Mouse (Mus musculus): ENCODE results near the gene 5730596B20Rik. TPM values are rescaled to one million over a fixed set of nuclear protein-coding genes. Genes with fewer than 3 reads are reported as not detected.
A peak's percentile ranks its signal among the peaks of the same experiment; 100 is the strongest.

5730596B20Rik gene
- not detected for polyA plus RNA-seq (2017; shearing (Covaris generic))

DNA sequence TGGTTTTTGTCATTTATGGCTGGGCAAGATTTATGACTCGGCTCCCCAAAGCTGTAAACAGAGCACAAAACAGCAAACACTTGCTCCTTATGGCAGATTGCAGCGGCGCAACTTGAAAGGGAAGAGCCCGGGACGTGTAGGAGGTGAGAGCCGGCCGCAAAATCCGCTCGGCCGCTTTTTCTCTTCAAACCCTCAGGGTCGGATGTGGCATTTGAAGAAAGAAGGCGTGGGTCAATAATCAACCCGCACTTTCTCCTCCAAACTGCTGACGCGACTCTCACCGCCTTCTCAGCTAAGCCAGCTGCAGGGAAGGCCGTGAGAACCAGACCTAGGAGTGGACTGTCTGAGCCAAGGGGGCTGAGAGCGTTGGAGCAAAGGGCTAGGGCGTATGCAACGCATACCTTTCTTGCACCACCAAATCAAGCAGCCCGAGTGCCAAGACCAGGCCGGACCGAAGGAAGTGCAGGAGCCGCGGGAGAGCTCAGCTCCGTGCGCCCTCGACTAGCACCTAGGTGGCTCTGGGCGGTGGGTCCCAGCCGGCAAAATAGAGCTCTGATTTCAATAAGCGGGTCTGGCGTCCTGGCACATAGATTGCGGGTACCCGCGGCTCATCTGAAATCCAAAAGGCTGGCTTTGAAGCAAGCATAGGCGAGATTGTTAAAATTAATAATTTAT, at the start of gene 5730596B20Rik:
5730596B20Rik (plus strand) TSS at position 438 of the 675 bp plus-strand sequence.
- ATAC-seq, result no peak

DNA sequence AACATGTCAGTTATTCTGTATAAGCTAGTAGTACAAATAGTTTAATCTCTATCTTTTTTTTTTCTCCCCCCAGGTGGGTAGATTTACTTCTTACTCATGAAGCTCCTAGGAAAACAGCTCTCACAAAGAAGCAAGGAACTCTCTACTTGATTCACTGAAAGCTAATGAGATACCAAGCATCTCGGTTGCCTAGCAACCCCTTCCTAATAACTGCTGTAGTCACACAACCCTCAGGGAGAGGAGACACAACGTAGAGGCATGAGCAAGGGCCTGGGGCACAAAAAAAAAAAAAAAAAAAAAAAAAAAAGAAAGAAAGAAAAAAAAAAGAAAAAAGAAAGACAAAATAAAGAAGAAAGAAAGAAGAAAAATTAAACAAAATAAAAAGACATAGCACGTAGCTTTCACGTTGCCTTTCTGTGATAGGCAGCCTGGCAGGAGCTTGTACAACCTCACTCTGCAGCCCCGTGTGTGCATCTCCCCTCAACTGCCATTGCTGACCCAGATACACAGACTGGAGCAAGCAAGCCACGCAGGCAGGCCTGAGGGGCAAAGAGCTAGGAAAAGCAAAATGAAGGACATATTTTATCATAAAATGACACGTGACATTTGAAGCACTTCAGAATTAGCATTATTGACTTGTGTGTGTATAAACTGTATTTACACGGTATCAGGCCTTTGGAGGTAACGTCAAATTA, 39.3 kb upstream of the 5730596B20Rik start:
- no peak for ATAC-seq

DNA sequence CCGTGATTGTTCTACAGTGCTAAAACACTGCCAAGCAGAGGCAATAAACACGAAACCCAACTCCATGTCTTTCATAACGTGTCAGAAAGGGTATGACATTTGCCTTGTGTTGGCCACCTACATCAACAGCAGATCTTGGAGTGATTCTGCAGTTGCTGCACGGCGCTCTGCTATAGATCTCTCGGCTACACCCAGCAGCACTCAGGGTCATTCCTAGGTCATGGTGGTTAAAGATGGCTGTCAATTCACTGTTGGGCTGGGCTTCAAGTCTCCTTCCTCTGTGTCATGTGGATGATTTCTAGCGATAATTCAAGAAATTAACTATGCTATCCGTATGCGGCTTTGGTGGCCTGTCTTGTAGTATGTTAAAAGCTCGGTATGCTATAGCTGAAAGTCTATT, 38.7 kb upstream of the 5730596B20Rik start:
- no peak for ATAC-seq

GRCm38 (mm10) chr6:52139115-52139514, 38.2 kb upstream of the 5730596B20Rik start:
- ATAC-seq, result no peak

- ATAC-seq, result no peak
These were observed 26.8 kb upstream of the 5730596B20Rik start for GRCm38 (mm10) chr6:52150401-52150966.

GRCm38 (mm10) chr6:52151571-52151970, 25.7 kb upstream of the 5730596B20Rik start:
- no peak for ATAC-seq

DNA sequence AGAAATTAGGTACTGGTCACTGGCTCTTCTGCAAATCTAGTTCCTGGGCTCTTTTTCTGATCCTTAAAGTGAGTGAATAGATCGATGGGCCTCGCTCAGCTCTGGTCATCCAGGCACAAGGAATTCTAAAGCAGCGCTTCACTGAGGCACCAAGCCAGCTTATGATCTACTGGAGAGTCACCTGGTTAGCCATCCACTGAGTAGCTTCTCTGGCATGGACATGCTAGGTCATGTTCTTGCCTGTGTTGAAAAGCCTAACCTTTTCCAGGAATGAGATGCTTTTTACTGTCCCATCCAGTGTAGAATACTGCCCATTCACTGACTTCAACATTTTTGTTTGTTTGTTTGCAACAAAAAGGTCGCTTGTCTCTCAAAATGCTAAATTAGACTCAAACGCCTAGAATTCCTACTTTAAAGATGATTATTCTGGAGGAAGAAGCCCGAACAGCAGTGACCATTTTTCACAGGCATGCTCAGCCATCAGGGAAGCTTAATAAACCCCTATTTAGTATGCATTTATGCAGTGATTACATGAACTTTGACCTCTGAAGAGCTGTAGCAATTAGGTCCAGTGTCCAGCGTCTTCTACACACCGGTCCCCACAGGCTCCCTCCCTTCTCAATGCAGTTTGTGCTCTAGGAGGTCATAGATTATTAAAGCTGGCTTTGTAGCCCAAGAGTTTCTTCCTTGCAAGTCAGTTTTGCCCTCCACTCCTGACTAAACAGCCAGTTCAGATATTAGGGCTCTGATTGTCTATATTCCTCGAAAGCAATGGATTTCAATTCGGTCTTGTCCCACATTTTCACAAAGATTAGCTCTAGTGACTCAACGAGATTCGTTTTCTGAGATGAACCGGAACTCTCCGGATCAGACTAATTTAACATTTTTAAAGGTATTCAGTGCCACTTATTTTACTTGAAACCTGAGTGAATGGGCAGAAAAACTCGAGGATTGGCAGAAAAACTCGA, 24.8 kb upstream of the 5730596B20Rik start:
- ATAC-seq, result no peak

DNA sequence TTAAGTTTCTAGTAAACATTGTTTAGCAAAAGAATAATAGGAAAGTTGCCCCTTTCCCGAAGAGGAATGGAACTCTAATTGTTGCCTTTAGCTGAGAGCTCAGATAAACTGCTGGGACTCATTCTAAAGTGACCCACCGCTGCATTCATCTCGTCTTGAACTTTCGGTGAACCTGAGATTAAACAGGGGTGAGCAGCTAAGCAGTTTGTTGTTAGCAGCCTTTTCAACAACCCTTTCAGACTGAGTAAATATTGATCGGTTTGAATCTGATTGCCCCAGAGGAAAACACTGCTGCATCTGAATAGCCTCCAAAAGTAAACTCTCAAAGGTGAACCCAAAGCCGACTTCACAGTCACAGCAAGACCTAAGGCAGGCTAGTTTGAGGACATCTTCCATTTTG, 24.0 kb upstream of the 5730596B20Rik start:
- ATAC-seq, result no peak

DNA sequence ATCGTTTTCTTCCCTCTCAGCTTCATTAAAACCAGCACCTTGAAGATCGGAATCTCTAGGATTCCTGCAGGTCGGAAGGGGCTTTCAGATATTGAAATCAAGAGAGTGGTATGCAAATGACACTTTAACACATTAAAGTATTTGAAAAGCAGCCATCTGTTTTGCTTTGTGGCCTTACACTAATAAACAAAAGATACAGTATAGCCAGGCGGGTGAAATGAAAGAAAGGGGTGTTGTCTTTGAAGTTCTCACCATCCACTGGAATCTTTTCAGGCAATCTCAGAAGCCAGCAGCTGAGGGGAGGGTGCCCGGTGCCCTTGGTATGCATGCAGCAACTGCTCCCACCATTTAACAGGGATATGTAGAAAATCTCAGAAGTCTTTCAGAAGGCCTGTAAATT, 23.3 kb upstream of the 5730596B20Rik start:
- no peak for ATAC-seq

GRCm38 (mm10) chr6:52155471-52155870, 21.8 kb upstream of the 5730596B20Rik start:
- ATAC-seq, result no peak

GRCm38 (mm10) chr6:52156551-52157200, 20.6 kb upstream of the 5730596B20Rik start:
- ATAC-seq, result no peak

GRCm38 (mm10) chr6:52157466-52158275, 19.6 kb upstream of the 5730596B20Rik start:
- ATAC-seq, result no peak

DNA sequence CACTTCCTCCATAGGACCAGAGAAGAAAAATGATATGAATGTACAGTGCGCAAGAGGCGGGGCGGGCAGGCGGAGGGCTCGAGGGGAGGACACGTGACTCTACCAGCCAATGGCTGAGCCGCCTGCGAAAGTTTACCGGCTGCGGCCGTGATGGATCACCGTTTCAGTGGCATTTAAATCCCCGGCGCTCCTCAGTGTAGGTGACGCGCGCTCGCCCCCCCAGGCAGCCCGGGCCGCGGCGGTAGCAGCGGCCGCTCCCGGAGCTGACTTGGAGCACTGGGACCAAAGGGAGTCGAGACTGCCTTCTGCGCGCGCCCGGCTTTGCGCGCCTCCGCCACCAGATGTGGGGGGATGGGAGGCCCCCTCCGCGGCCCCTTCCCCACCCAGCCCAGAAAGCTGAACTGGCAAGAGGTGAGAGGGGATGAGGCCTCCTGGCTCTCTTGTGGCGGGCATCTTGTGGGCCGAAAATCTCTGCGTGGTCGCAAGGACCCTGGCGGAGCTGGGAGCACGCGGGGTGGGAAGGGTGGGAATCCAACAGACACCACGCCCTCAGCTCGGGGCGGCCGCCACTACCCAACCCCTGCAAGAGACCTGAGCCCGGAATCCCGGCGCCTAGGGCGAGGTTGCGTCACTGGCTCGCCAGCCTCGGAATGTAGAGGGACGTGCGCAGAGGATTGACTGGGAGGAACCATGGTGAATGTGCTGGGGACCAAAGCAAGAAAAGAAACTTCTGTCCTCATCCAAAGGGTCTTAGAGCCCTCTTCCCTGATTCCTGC, 18.8 kb upstream of the 5730596B20Rik start, which contains the start of gene Hoxa1:
Hoxa1 (minus strand) TSS at position 42 of the 776 bp plus-strand sequence.
- ATAC-seq, result peak; percentile 76

DNA sequence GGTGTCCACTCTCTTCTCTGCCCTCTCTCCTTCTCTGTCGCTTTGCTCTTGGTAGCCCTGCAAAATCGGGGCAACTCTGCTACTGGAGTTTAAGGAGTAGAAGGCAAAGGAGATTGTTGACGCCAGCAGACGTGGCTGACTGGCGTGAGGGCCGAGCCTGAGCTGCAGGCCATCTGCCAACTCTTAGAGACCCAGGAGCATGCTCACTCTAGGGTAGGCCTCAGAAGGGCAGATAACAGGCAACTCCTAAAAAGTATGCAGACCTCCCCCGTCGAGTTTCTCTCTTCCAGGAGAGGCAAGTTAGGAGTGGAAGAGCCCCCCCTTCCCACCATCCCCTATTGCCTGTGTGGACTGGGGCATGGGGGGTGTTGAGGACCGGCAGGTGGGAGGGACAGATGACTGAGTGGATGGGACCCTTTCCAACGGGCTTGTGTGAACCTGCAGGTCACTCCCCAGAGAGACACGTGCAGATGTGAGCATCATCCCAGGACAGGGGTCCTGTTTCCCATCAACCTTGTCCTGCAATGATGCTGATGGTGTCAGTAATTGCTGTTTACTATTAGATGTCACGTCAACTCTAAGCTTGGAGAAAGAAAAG, 18.0 kb upstream of the 5730596B20Rik start:
- no peak for ATAC-seq

GRCm38 (mm10) chr6:52159979-52160378, 17.3 kb upstream of the 5730596B20Rik start:
- no peak for ATAC-seq

GRCm38 (mm10) chr6:52160511-52161335, 16.6 kb upstream of the 5730596B20Rik start:
- no peak for ATAC-seq

DNA sequence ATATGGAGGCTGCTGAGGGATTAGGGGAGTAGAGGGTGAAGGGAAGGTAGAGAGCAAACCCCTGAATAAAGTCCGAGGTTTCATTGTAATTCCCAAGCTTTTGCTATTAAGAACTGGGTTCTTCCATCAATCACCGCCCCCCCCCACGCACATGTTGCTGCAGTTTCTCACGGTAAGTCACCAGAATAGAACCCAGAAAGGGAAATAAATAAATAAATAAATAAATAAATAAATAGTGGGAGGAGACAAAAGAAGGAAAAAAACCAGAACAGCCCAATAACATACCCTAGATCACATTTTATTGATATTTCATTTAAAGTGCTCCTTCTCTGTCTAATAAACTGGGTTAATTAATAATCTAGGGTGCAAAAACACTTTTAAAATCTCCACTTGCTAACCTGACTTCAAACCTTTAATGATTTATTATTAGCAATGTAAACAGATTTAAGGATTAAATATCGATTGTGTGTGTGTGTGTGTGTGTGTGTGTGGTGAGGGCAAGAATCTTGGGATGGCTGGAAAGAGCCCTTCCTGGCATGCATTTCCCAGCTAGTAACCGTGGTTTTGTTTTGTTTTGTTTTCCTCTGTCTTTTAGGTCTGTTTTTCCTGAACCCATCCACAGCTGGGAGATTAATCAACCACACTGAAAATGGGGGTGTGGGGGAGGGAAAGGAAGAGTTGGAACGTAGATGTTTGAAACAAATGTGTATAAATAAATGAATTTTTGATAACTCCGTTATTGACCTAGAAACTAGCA, 15.8 kb upstream of the 5730596B20Rik start:
- ATAC-seq, result no peak

DNA sequence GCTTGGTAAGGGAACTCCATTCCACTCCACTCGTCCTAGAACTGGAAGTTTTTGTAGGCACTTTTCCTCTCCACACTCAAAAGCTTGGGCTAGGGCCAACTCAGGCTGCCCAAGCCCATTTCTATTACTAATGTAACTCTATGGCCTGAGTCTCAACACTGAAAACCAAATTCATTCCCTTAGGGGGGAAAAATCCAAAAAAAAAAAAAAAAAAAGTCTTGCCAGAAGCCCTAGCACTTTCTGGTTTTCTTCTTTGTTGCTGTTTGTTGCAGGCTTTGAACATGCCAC, 15.3 kb upstream of the 5730596B20Rik start:
- no peak for ATAC-seq

Measured in inflammation-experienced regulatory T-cells, adult 6 months (primary cell).